Mouse (Mus musculus): ENCODE results near the gene Gldn. TPM values are rescaled to one million over a fixed set of nuclear protein-coding genes. Genes with fewer than 3 reads are reported as not detected.

The Gldn gene
- total RNA-seq, 2 experiments from 2014 or later: 0.60 to 0.69 TPM

- intact Hi-C loops (cut with DNase I): no loop called here
- no peak for DNase-seq (ENCODE audit: low spot score in 2 of 2)
These were observed 70.5 kb downstream of the Gldn start for GRCm38 (mm10) chr9:54356756-54357155.

Other genes starting within 250 kb of the Gldn start
- 1 to 10 TPM; 7.6 to 9.2 TPM for gene Tnfaip8l3, start 218.1 kb upstream of the Gldn start, total RNA-seq (2021)
- gene Cyp19a1, start 18.4 kb upstream of the Gldn start, total RNA-seq (2021): under 1 TPM in 1 of 2 experiments, not detected in 1; 0.14 TPM
- 100 to 1,000 TPM; 191 to 201 TPM for gene Dmxl2, start 215.1 kb downstream of the Gldn start, total RNA-seq (2021)

Data from left cerebral cortex, postnatal 25 days (tissue).